Mouse (Mus musculus) thymus, postnatal 25 days (tissue): ENCODE data around the gene Lsamp.

ENCODE experiments used
- DNase-seq: peaks from one replicate; pipeline ENCODE4 v3.0.0; 2022

The Lsamp gene

DNA sequence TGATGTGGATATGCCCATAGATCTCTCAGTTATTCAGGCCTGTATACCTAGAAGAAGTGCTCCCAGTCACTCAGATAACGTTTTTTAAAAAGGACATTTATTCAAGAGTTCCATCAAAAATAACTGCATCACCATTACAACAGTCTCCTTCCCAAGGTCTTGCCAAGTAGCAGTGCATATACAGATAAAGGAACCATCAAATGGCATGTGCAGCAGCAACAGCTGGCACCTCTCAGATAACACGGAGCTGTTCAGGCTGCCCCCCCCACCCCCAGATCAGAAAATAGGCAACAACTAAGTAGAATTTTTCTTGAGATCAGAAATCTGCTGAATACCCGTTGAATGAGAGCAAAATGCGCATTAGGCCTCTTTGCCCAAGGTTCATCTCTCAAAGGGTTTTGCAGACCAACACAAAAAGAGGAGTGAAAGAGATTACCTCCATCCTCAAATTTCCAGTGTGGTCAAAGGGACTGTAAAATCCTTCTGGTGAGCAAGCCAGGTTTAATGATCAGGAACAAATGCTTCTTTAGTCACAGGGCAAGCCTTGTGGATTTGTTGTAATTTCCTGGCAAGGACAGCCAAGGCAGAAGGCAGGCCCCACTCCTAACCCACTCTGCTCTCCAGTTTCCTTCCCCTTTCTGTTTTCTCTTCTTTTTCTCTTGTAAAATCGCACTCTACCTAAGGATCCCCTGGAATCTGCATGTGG lies 1842.9 kb downstream of the Lsamp start:
- no peak for DNase-seq

- no peak for DNase-seq
Measured at GRCm38 (mm10) chr16:41827605-41827948, 1843.4 kb downstream of the Lsamp start.

DNA sequence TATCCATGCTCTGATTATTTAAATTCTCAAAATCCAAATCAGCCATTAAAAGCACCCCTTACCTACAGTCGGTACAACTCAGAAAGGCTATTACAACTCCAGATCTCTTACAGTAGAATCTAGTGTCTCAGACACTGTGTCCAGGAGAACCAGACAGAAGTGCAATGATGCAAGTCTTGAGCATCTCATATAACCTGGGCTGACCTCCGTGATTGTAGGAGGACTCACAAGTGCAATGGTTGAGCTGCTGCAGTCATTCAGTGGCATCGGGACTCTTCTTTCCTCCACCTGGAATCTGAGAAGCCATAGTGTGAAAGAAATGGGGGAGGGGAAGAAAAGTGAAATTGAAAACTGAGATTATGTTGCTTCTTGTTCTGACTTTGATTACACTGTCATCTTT lies 1850.5 kb downstream of the Lsamp start:
- no peak for DNase-seq

GRCm38 (mm10) chr16:41835745-41836144 lies 1851.6 kb downstream of the Lsamp start:
- DNase-seq, result no peak

GRCm38 (mm10) chr16:41839751-41840404 lies 1855.7 kb downstream of the Lsamp start:
- DNase-seq, result no peak

DNA sequence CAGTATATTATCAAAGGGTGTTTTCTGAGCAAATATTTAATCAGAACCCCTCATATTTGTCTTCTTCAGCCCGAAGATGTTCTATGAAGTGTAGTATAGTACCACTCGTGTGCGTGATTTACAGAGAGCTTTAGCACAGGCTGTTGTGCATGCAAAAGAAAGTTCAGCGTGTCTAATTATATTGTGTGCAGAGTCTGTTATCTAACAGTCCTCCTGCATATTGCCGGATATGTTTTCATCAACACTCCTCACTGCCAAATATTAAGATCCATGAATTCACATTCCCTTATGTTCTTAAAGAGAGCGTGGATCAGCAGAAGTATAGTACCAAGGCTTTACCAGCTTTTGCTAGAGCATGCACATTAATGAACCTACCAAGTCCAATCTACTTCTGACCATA lies 1862.7 kb downstream of the Lsamp start:
- no peak for DNase-seq

- no peak for DNase-seq
Measured at GRCm38 (mm10) chr16:41871917-41872593, 1887.9 kb downstream of the Lsamp start.

GRCm38 (mm10) chr16:41888546-41889165 lies 1904.5 kb downstream of the Lsamp start:
- no peak for DNase-seq

DNA sequence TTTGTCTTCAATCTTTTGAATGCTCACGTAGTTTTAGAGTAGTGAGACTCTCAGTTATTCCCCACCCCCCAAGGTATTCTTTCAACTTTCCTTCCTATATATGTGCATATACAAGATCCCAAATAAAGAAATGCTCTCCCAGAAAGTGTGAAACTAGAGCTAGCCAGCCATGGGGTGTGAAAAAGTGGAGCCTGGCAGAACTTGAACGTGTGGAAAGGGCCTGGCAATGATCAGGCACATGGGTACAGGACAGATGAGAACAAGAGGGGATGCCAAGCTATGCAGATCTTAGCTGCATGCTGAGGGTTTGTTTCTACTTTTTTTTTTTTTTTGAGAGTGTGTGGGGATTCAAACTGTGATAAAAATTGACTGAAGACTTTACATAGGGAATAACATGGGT lies 1916.6 kb downstream of the Lsamp start:
- no peak for DNase-seq

DNA sequence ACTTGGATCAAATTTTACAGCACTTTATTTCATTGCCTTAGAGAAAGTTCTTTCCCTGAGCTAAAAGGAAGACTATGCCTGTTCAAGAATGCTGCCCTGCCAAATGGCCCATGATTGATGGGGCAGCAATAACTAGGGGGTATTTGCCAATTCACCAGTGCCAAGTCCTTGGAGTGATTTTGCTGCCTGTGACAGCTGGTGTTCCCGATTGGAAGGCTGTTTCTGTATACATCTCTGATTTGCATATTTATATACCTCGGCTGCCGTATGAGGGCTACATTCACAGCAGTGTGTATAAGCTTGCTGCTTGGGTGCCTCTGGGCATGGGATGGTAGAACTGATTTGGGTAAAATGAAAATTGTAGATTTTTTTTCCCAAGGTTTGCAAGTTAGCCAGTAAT lies 1919.5 kb downstream of the Lsamp start:
- DNase-seq, result no peak

DNA sequence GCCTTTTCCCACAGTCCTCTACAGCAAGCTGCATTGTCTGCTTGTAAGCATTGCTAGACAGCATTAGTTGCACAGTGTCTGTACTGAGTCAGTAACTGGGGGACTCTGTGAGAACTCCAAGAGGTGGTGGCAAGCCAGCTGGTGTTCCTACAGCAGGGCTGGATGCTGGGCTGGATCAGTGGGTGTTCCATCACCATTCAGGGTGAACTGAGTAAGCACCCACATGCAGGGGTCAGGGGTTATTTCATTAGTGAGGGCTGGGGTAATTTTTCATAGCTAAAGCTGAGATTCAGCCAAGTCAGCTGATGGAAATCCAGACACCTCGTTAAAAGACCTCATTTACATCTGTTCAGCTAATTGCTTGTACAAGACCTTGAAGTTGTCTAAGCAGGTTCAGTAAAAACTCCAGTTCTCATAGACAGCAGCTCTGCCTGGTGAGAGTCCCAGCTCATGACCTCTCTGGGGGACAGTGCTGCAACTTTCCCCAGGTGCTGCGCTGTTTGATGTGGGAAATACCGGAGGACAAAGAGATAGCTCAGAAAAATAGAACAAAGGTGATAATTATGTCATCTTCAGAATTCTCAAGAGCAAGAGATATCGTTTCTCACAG lies 1928.5 kb downstream of the Lsamp start:
- no peak for DNase-seq

- DNase-seq, result no peak
Measured at GRCm38 (mm10) chr16:41913346-41913745, 1929.2 kb downstream of the Lsamp start.

DNA sequence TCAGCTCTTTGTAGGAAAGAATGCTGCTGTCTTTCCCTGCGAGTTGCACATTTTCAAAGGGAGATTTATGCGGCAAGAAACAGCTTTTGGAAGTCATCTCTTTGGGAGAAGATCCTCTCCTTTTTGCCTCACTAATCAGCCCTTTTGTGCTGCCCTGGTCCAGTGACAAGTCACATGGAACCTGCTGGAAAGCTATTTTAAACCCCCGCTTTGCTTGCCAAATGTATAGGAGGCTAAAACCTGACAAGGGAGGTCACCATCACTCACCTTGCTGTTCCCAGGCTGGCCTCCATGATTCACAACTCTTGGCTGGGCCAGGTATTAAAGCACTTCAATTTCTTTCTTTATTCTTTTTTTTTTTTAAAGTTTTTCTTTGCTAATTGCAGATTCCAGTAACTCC lies 1932.2 kb downstream of the Lsamp start:
- DNase-seq, result no peak

- no peak for DNase-seq
Measured at GRCm38 (mm10) chr16:41917057-41917821, 1933.1 kb downstream of the Lsamp start.

DNA sequence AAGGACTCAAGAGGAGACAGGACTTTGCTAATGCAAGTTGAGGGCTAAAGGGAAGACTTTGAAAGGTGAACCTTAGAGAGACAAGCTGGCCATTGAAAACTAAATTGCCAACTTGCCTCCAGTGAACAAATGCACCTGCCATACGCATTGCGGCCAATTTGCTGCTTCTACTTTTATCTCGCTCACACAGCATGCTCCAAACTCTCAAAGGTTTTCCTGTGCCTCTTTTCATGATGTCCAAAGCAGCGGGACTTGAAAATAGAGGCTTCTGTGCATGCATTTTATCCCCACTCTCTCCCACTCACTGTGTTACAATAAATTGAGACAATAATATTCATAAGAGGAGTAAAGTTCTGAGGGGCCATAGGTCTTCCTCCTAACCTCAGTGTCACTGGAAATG lies 1945.4 kb downstream of the Lsamp start:
- DNase-seq, result no peak

DNA sequence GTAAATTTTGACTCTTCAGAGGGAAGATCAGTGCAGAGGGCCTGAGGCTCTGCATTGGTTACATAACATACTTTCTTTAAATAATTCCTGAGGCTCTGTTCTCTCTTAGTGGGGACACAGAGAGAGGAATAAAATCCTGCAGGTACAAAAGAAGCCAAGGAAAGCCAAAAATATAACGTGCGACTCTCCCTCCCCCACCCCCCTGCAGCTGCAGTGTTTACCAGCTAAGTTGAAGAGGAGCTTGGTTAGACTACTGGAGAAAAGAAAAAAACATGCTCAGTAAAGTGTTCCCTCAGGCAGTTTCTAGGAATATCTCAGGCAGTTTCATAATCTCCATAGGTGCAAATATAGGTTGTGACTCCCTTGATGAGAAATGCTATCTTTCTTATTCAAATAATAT lies 1951.5 kb downstream of the Lsamp start:
- no peak for DNase-seq

DNA sequence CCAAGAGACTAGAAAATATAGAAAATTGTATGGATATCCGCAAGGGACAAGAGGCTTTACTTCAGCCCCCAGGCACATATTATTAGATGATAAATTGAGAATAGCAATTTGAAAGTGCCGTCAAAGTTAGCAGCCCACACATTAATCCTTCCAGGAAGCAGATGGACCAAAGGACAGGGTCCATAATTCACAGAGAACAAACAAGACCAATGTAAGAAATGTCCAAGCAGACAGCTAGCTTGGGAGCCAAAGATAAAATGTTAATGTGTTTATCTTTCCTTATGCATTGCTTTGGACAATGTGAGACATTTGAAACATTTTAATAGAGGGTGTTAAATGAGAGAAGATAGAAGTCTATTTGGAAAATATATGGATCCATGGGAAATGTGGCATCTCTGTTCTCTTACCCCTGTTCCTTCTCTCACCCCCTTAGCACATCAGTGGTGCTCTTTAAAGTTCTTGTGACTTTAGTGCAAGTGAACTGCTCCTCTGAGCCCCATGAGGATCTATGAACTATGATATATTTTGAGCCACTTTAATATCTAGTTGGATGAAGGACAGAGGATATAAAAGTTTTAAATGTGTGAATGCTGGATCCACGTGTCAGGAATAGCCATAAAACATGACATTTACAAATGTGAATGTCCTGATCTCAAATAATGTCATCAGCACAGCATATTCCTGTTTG lies 1952.9 kb downstream of the Lsamp start:
- DNase-seq, result no peak

- DNase-seq, result no peak
Measured at GRCm38 (mm10) chr16:41937596-41937990, 1953.4 kb downstream of the Lsamp start.

GRCm38 (mm10) chr16:41938258-41938657 lies 1954.1 kb downstream of the Lsamp start:
- DNase-seq, result no peak

DNA sequence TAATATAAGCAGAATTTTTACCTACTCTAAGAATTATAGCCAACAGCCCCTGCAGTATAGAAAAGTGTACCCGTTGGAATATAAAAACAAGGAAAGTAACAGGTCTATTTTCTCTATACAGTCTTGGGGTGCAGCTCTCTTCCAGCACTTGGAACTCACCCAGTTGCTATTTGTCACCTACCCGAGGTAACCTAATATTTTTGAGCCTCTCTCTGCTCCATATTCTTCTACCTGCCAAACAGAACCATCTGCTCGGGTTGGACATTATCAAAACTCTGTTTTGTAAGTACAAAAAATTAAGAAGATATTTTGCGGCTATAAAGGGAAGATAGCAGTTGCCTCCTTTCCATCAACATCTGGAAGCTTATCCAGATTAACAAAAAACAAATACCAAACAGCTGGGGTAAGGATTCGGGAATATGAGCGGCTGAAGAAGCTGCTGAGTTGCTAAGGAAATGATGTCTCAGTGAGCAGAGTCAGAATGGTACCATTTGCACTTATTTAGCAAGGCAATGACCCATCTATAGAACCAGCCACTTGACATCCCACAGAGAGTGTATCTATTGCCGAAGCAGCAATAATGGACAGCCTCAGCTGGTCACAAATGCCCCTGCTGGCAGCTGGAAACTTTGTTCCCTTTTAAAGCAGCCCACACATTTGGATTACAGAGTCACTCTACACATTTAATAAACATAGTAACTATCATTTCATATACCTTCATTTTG lies 1957.6 kb downstream of the Lsamp start:
- DNase-seq, result no peak

GRCm38 (mm10) chr16:41957811-41958210 lies 1973.7 kb downstream of the Lsamp start:
- no peak for DNase-seq
